8 mouse cellular contexts compared by ENCODE assay signal in the genomic region with DNA sequence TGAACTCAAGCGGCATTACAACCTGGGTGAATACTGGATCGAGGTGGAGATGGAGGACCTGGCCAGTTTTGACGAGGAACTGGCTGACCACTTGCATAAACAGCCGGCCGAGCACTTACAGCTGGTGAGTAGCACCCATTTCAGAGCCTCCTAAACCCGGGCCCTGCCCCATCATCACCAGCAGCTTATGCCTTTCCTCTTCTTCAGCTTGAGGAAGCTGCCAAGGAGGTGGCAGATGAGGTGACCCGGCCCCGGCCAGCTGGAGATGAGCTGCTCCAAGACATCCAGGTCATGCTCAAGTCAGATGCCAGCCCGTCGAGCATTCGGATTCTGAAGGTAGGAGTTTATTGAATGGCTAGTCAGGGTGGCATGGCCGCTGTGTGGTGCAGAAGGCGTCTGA. TPM values are rescaled to one million over a fixed set of nuclear protein-coding genes. Genes with fewer than 3 reads are reported as not detected.
DNase-seq lines count a peak whose midpoint lies in the region; ATAC-seq lines count a peak whose summit lies in the region.

No protein-coding gene starts in this region.

- DNase-seq in CD4-positive, CD25-positive, alpha-beta regulatory T cell, adult 2 months (ENCODE audit: low read depth, low spot score): peak; percentile 10
- DNase-seq in layer of hippocampus, postnatal 25 days (ENCODE audit: extremely low spot score in 1 of 2, low spot score in 1 of 2): no peak

- peaks cover 40% of the 10 kb centered on the region for H3K4me1 ChIP-seq in megakaryocyte, embryonic 14.5 days
- H3K4me1 ChIP-seq in intestine, embryonic 16.5 days (ENCODE audit: control insufficient read depth, insufficient read depth, low read length): peaks cover 8% of the 10 kb centered on the region
- peaks cover 7% of the 10 kb centered on the region; the same call in 1 of the 2 replicates for H3K4me1 ChIP-seq in neural tube, embryonic 14.5 days (ENCODE audit: control insufficient read depth, insufficient read depth, low read length)

- no peak overlapping the region for H3K27ac ChIP-seq in intestine, embryonic 16.5 days (ENCODE audit: low read length)
- no peak overlapping the region for H3K27ac ChIP-seq in neural tube, embryonic 14.5 days (ENCODE audit: low read depth, low read length)

- no peaks in the 10 kb centered on the region for H3K9me3 ChIP-seq in megakaryocyte, embryonic 14.5 days
- H3K9me3 ChIP-seq in intestine, embryonic 16.5 days (ENCODE audit: control insufficient read depth, low read length): no peaks in the 10 kb centered on the region
- no peaks in the 10 kb centered on the region for H3K9me3 ChIP-seq in neural tube, embryonic 14.5 days (ENCODE audit: control insufficient read depth, low read length)

- peak overlapping the region; percentile 79 for H3K9ac ChIP-seq in intestine, embryonic 16.5 days (ENCODE audit: low read depth, low read length)
- H3K9ac ChIP-seq in neural tube, embryonic 14.5 days (replicated peaks; ENCODE audit: low read depth, low read length): peak overlapping the region; percentile 46

- H3K4me2 ChIP-seq in intestine, embryonic 16.5 days (ENCODE audit: low read depth, low read length): peak overlapping the region; percentile 71
- peak overlapping the region; percentile 84 for H3K4me2 ChIP-seq in neural tube, embryonic 14.5 days (ENCODE audit: low read depth, low read length)

- peaks cover 41% of the 10 kb centered on the region for H3K36me3 ChIP-seq in megakaryocyte, embryonic 14.5 days (replicated peaks; ENCODE audit: low read length)
- peaks cover 13% of the 10 kb centered on the region for H3K36me3 ChIP-seq in intestine, embryonic 16.5 days (ENCODE audit: control insufficient read depth, insufficient read depth, low read length)
- 0 out of 2 replicates have a peak, but pooled peaks cover 6% of the 10 kb centered on the region for H3K36me3 ChIP-seq in neural tube, embryonic 14.5 days (ENCODE audit: control insufficient read depth, insufficient read depth, low read length)

- H3K4me3 ChIP-seq in megakaryocyte, embryonic 14.5 days (replicated peaks): peak overlapping the region; percentile 95
- peak overlapping the region; percentile 86 for H3K4me3 ChIP-seq in intestine, embryonic 16.5 days (ENCODE audit: low read length)
- H3K4me3 ChIP-seq in neural tube, embryonic 14.5 days (ENCODE audit: low read depth, low read length): peak overlapping the region; percentile 62

- WGBS in intestine, embryonic 16.5 days: 13% methylated on average over 13 of the region's 13 CpGs
- WGBS in neural tube, embryonic 14.5 days: 20% methylated on average over 13 of the region's 13 CpGs

- H3K27me3 ChIP-seq in megakaryocyte, embryonic 14.5 days (replicated peaks): peaks cover 5% of the 10 kb centered on the region
- no peaks in the 10 kb centered on the region for H3K27me3 ChIP-seq in intestine, embryonic 16.5 days (replicated peaks; ENCODE audit: control insufficient read depth, insufficient read depth, low read length)
- no peaks in the 10 kb centered on the region for H3K27me3 ChIP-seq in neural tube, embryonic 14.5 days (ENCODE audit: control insufficient read depth, insufficient read depth, low read length)

- ATAC-seq in CD4-positive, CD25-positive, alpha-beta regulatory T cell, adult 4 months: no peak
- no peak for ATAC-seq in megakaryocyte, adult 5-6 weeks (ENCODE audit: poor library complexity, severe bottlenecking)
- ATAC-seq in intestine, embryonic 16.5 days: no peak
- no peak for ATAC-seq in neural tube, embryonic 14.5 days (ENCODE audit: low read depth)
- no peak for ATAC-seq in inflammation-experienced regulatory T-cells, adult 6 months

RNA-seq across cellular contexts. Expression of gene Mcm5, which starts 0.7 kb away (rescaled TPM):
- 10 to 100 TPM; 32.9 to 59.3 TPM for polyA plus RNA-seq in CD4-positive, CD25-positive, alpha-beta regulatory T cell, adult 4 months (2017; shearing (Covaris generic))
- 10.9 and 16.7 TPM in 2 replicates for polyA plus RNA-seq in megakaryocyte, embryonic 14.5 days (2012; ENCODE audit: insufficient read depth, low replicate concordance)
- 45.9 and 46.5 TPM in 2 replicates for total RNA-seq in megakaryocyte, adult 5-6 weeks (2015)
- total RNA-seq in megakaryocyte, adult 5-6 weeks (2017): 210 and 212 TPM in 2 replicates
- polyA plus RNA-seq in intestine, embryonic 16.5 days (2015; fragmentation: Nextera tagmentation; extraction: Ambion mirVana): 99.5 and 120 TPM in 2 replicates
- 21.5 and 24.6 TPM in 2 replicates for polyA plus RNA-seq in neural tube, embryonic 14.5 days (2014; fragmentation: Nextera tagmentation; extraction: Ambion mirVana)
- 10 to 100 TPM; 32.1 to 95.9 (median 36.2) TPM for polyA plus RNA-seq in inflammation-experienced regulatory T-cells, adult 6 months (2017; shearing (Covaris generic))
- 1 to 10 TPM; 6.2 to 7.1 TPM for total RNA-seq in layer of hippocampus, postnatal 25 days (2021)

RNA-seq across cellular contexts. Expression of gene Hmox1, which starts 16.7 kb away (rescaled TPM):
- 10 to 100 TPM in 1 of 2 experiments, 1 to 10 TPM in 1; 3.9 to 13.8 TPM for polyA plus RNA-seq in CD4-positive, CD25-positive, alpha-beta regulatory T cell, adult 4 months (2017; shearing (Covaris generic))
- polyA plus RNA-seq in megakaryocyte, embryonic 14.5 days (2012; ENCODE audit: insufficient read depth, low replicate concordance): 17.6 and 46.0 TPM in 2 replicates
- 25.4 and 27.1 TPM in 2 replicates for total RNA-seq in megakaryocyte, adult 5-6 weeks (2015)
- total RNA-seq in megakaryocyte, adult 5-6 weeks (2017): 42.3 and 49.8 TPM in 2 replicates
- polyA plus RNA-seq in intestine, embryonic 16.5 days (2015; fragmentation: Nextera tagmentation; extraction: Ambion mirVana): 20.8 and 21.9 TPM in 2 replicates
- polyA plus RNA-seq in neural tube, embryonic 14.5 days (2014; fragmentation: Nextera tagmentation; extraction: Ambion mirVana): 3.1 and 8.9 TPM in 2 replicates
- 1 to 10 TPM; 6.3 to 8.2 (median 7.8) TPM for polyA plus RNA-seq in inflammation-experienced regulatory T-cells, adult 6 months (2017; shearing (Covaris generic))
- total RNA-seq in layer of hippocampus, postnatal 25 days (2021): 1 to 10 TPM; 6.3 to 7.0 TPM
